Mouse (Mus musculus) brain, embryonic 14.5 days (tissue): Measurements from ENCODE around the gene Ttc32.

ENCODE experiments used
- CTCF ChIP-seq: fragments of 200-500 bp; IDR thresholded peaks from 2 replicates; pipeline ENCODE4 v1.5.1; 2012; ENCODE audit warnings: inconsistent platforms, mild to moderate bottlenecking, moderate library complexity, borderline replicate concordance; ENCODE audit not compliant: insufficient read depth, insufficient read length; ENCODE audit errors: extremely low read depth
- POLR2A ChIP-seq: fragments of 200-500 bp; IDR thresholded peaks from 2 replicates; pipeline ENCODE4 v1.6.1; 2012; ENCODE audit warnings: mild to moderate bottlenecking, inconsistent platforms, borderline replicate concordance; ENCODE audit not compliant: poor library complexity, insufficient read depth, insufficient read length, severe bottlenecking; ENCODE audit errors: extremely low read depth

- TF ChIP-seq CTCF (no peak), POLR2A (no peak)
Measured at GRCm38 (mm10) chr12:9007811-9008210, 22.0 kb upstream of the Ttc32 start.
